Comparison of ENCODE assay signal across 12 mouse cellular contexts in genomic region chr6:126118247-126118646, GRCm38 (mm10). TPM values are rescaled to one million over a fixed set of nuclear protein-coding genes. Genes with fewer than 3 reads are reported as not detected.
"Had no signal": no experiment of that assay in that cellular context is flagged by ENCODE, and none has a peak within 500 bp of the region (broad histone marks: within the 10 kb centered on the region; RNA-seq: fewer than 3 reads in every experiment).

No protein-coding gene starts in this region.

- ATAC-seq: intestine, postnatal 0 days; midbrain, embryonic 16.5 days had no signal

- H3K27ac ChIP-seq: limb, embryonic 15.5 days; liver, embryonic 14.5 days; midbrain, embryonic 12.5 days; neural tube, embryonic 13.5 days; stomach, embryonic 15.5 days had no signal

- H3K36me3 ChIP-seq: midbrain, embryonic 12.5 days; neural tube, embryonic 13.5 days; stomach, embryonic 15.5 days had no signal

- H3K4me3 ChIP-seq: limb, embryonic 15.5 days; midbrain, embryonic 12.5 days; neural tube, embryonic 13.5 days; stomach, embryonic 15.5 days had no signal

- H3K9ac ChIP-seq: limb, embryonic 15.5 days; liver, embryonic 14.5 days; midbrain, embryonic 12.5 days; neural tube, embryonic 13.5 days; stomach, embryonic 15.5 days had no signal

- DNase-seq: layer of hippocampus, adult 9-11 months; layer of hippocampus, postnatal 36 days; right cerebral cortex, postnatal 14 days; thymus, postnatal 4 days had no signal

- H3K4me2 ChIP-seq: limb, embryonic 15.5 days; midbrain, embryonic 12.5 days; neural tube, embryonic 13.5 days; stomach, embryonic 15.5 days had no signal

- H3K27me3 ChIP-seq: limb, embryonic 15.5 days; midbrain, embryonic 12.5 days; neural tube, embryonic 13.5 days; stomach, embryonic 15.5 days had no signal

- H3K9me3 ChIP-seq: limb, embryonic 15.5 days; midbrain, embryonic 12.5 days; neural tube, embryonic 13.5 days; stomach, embryonic 15.5 days had no signal

RNA-seq across cellular contexts. Expression of gene Ntf3, which starts 48.5 kb away (rescaled TPM):
- total RNA-seq: megakaryocyte-erythroid progenitor cell, adult 5-6 weeks had no signal
